10 mouse cellular contexts compared by ENCODE assay signal in the genomic region with DNA sequence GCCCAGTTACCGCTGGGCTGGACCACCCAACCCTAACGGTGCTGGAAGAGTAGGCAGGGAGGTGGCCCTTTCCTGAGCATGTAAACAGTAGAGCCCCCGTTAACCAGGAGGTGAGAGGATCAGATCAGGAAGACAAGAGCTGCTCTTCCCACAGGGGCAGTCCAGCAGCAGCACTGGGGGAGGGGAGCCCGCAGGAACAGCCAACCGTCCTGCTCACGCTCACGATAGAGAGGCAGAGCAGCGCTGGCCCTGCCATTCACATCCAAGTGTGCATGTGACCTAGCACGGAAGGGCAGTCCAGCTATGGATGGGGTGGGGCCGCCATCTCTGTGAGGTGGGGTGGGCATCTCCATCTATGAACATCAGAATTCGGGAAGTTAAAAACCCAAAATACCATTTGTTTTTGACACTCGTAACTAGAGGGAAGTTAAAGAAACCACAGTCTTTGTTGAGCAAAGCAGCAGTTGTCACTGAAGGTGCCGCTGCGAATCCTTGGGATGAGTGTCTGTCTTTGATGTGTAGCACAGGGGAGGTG. TPM values are rescaled to one million over a fixed set of nuclear protein-coding genes. Genes with fewer than 3 reads are reported as not detected.
DNase-seq lines count a peak whose midpoint lies in the region; ATAC-seq lines count a peak whose summit lies in the region.
"Had no signal": no experiment of that assay in that cellular context is flagged by ENCODE, and none has a peak within 500 bp of the region (broad histone marks: within the 10 kb centered on the region; RNA-seq: fewer than 3 reads in every experiment).

No protein-coding gene starts in this region.

- H3K27ac ChIP-seq in kidney, embryonic 15.5 days, result peak overlapping the region; percentile 45
- no peak overlapping the region for H3K27ac ChIP-seq in hindbrain, embryonic 16.5 days (ENCODE audit: low read depth, low read length)
- H3K27ac ChIP-seq: embryonic facial prominence, embryonic 15.5 days had no signal

- DNase-seq in kidney, postnatal 10 days, result no peak
- peak; percentile 21 for DNase-seq in lung, postnatal 10 days
- DNase-seq in thymus, postnatal 0 days (ENCODE audit: low spot score), result peak; percentile 54
- DNase-seq in right cerebral cortex, adult 2 months (ENCODE audit: low spot score in 2 of 2), result no peak
- DNase-seq: retina, postnatal 1 day had no signal

- ATAC-seq in kidney, embryonic 15.5 days (replicated peaks; ENCODE audit: low FRiP score), result peak; percentile 91
- peak; percentile 76 for ATAC-seq in granulocyte monocyte progenitor cell, adult 5-6 weeks (replicated peaks; ENCODE audit: poor library complexity, severe bottlenecking)
- no peak for ATAC-seq in cerebellum, adult (ENCODE audit: insufficient number of reproducible peaks, low FRiP score, low TSS enrichment)
- no peak for ATAC-seq in hindbrain, embryonic 16.5 days

- H3K9me3 ChIP-seq in kidney, embryonic 15.5 days (replicated peaks), result no peaks in the 10 kb centered on the region
- H3K9me3 ChIP-seq in hindbrain, embryonic 16.5 days (ENCODE audit: control insufficient read depth, low read length), result no peaks in the 10 kb centered on the region
- H3K9me3 ChIP-seq: embryonic facial prominence, embryonic 15.5 days had no signal

- H3K36me3 ChIP-seq in kidney, embryonic 15.5 days, result peaks cover 20% of the 10 kb centered on the region
- H3K36me3 ChIP-seq in hindbrain, embryonic 16.5 days (ENCODE audit: control insufficient read depth, insufficient read depth, low read length), result peaks cover 5% of the 10 kb centered on the region

- H3K9ac ChIP-seq in kidney, embryonic 15.5 days, result no peak overlapping the region
- no peak overlapping the region for H3K9ac ChIP-seq in hindbrain, embryonic 16.5 days (ENCODE audit: low read depth, low read length)
- H3K9ac ChIP-seq: embryonic facial prominence, embryonic 15.5 days had no signal

- H3K4me2 ChIP-seq in kidney, embryonic 15.5 days, result peak overlapping the region; percentile 40
- H3K4me2 ChIP-seq in hindbrain, embryonic 16.5 days (ENCODE audit: low read length), result no peak overlapping the region
- H3K4me2 ChIP-seq: embryonic facial prominence, embryonic 15.5 days had no signal

- H3K4me1 ChIP-seq in kidney, embryonic 15.5 days, result peaks cover 26% of the 10 kb centered on the region
- no peaks in the 10 kb centered on the region for H3K4me1 ChIP-seq in hindbrain, embryonic 16.5 days (ENCODE audit: control insufficient read depth, insufficient read depth, low read depth, low read length)
- H3K4me1 ChIP-seq: embryonic facial prominence, embryonic 15.5 days had no signal

- 40% methylated on average over 14 of the region's 14 CpGs for WGBS in kidney, embryonic 15.5 days
- WGBS in hindbrain, embryonic 16.5 days, result 89% methylated on average over 14 of the region's 14 CpGs

- no peaks in the 10 kb centered on the region for H3K27me3 ChIP-seq in kidney, embryonic 15.5 days
- H3K27me3 ChIP-seq in hindbrain, embryonic 16.5 days (replicated peaks; ENCODE audit: control insufficient read depth, insufficient read depth, low read length), result no peaks in the 10 kb centered on the region
- H3K27me3 ChIP-seq: embryonic facial prominence, embryonic 15.5 days had no signal

- no peak overlapping the region for H3K4me3 ChIP-seq in kidney, embryonic 15.5 days (replicated peaks)
- no peak overlapping the region for H3K4me3 ChIP-seq in hindbrain, embryonic 16.5 days (ENCODE audit: low read length)
- H3K4me3 ChIP-seq: embryonic facial prominence, embryonic 15.5 days had no signal

RNA-seq across cellular contexts. Expression of a gene that starts 21.0 kb away (rescaled TPM):
- polyA plus RNA-seq in kidney, embryonic 15.5 days (2015; fragmentation: Nextera tagmentation; extraction: Ambion mirVana), result not detected in 2 replicates
- not detected in 2 replicates for total RNA-seq in granulocyte monocyte progenitor cell, adult 5-6 weeks (2014; fragmentation: Nextera tagmentation)
- not detected in 2 replicates for total RNA-seq in granulocyte monocyte progenitor cell, adult 5-6 weeks (2017)
- polyA plus RNA-seq in thymus, postnatal 0 days (2015; fragmentation: Nextera tagmentation; extraction: Ambion mirVana), result 0.21 TPM in 1 of 2 replicates, not detected in the other
- polyA plus RNA-seq in hindbrain, embryonic 16.5 days (2015; fragmentation: Nextera tagmentation; extraction: Ambion mirVana), result not detected in 2 replicates
- polyA plus RNA-seq: embryonic facial prominence, embryonic 15.5 days had no signal

RNA-seq across cellular contexts. Expression of a gene that starts 48.5 kb away (rescaled TPM):
- 4.1 and 4.9 TPM in 2 replicates for polyA plus RNA-seq in kidney, embryonic 15.5 days (2015; fragmentation: Nextera tagmentation; extraction: Ambion mirVana)
- total RNA-seq in granulocyte monocyte progenitor cell, adult 5-6 weeks (2014; fragmentation: Nextera tagmentation), result 3.2 and 3.3 TPM in 2 replicates
- 3.4 and 3.7 TPM in 2 replicates for total RNA-seq in granulocyte monocyte progenitor cell, adult 5-6 weeks (2017)
- 12.5 and 13.4 TPM in 2 replicates for polyA plus RNA-seq in thymus, postnatal 0 days (2015; fragmentation: Nextera tagmentation; extraction: Ambion mirVana)
- polyA plus RNA-seq in hindbrain, embryonic 16.5 days (2015; fragmentation: Nextera tagmentation; extraction: Ambion mirVana), result 0.81 and 1.2 TPM in 2 replicates

Comparison
In these comparisons a context has a peak if more than half of its experiments do, and no peak if none do; other contexts are left out.
1. ATAC-seq: peak in kidney, embryonic 15.5 days (single experiment) and granulocyte monocyte progenitor cell, adult 5-6 weeks (single experiment); none in cerebellum, adult (single experiment) and hindbrain, embryonic 16.5 days (single experiment).
2. DNase-seq: peak in lung, postnatal 10 days (single experiment) and thymus, postnatal 0 days (single experiment); none in kidney, postnatal 10 days (single experiment) and right cerebral cortex, adult 2 months (0 of 2).